Mouse (Mus musculus) lung, postnatal 25 days (tissue): ENCODE results near the gene Gfod1.

Experiments used
- DNase-seq: peaks from one replicate; pipeline ENCODE4 v3.0.0; 2022; ENCODE audit warnings: low spot score

The Gfod1 gene

GRCm38 (mm10) chr13:43159429-43159828 is 144.5 kb downstream of the Gfod1 start:
- no peak for DNase-seq

- no peak for DNase-seq
Measured at GRCm38 (mm10) chr13:43158281-43158680, 145.7 kb downstream of the Gfod1 start.

GRCm38 (mm10) chr13:43157370-43157769 is 146.6 kb downstream of the Gfod1 start:
- no peak for DNase-seq

- DNase-seq: no peak
Measured at GRCm38 (mm10) chr13:43152005-43152520, 151.9 kb downstream of the Gfod1 start.

- no peak for DNase-seq
Measured at GRCm38 (mm10) chr13:43149661-43150060, 154.3 kb downstream of the Gfod1 start.

- no peak for DNase-seq
Measured at GRCm38 (mm10) chr13:43148692-43149091, 155.3 kb downstream of the Gfod1 start.

- DNase-seq: no peak
Measured at GRCm38 (mm10) chr13:43146515-43147258, 157.3 kb downstream of the Gfod1 start.
